In genomic region chr11:48833731-48834639, GRCm38 (mm10) we compare ENCODE assay signal across 8 mouse cellular contexts. TPM values are rescaled to one million over a fixed set of nuclear protein-coding genes. Genes with fewer than 3 reads are reported as not detected.
A peak's percentile ranks its signal among the peaks of the same experiment; 100 is the strongest.
DNase-seq lines count a peak whose midpoint lies in the region; ATAC-seq lines count a peak whose summit lies in the region.

No protein-coding gene starts in this region.

- DNase-seq in adipocyte (ENCODE audit: low spot score): peak; percentile 92
- peak; percentile 93 for DNase-seq in embryo, embryonic 10 days (ENCODE audit: low spot score)
- peak; percentile 90 for DNase-seq in gastrocnemius, postnatal 10 days
- DNase-seq in induced T-regulatory cell, adult 2 months (ENCODE audit: low read depth): peak; percentile 96
- DNase-seq in left cerebral cortex, postnatal 10 days (ENCODE audit: extremely low spot score in 1 of 2, low spot score in 2 of 2): peak; percentile 86 to 90
- DNase-seq in right cerebral cortex, postnatal 14 days: peak; percentile 86
- peak; percentile 91 for DNase-seq in yolk sac, embryonic 10.5 days (ENCODE audit: low spot score)

- intact Hi-C loops in left cerebral cortex, postnatal 10 days (cut with DNase I): no loop called here

- ATAC-seq in megakaryocyte progenitor cell, adult 5-6 weeks (replicated peaks; ENCODE audit: poor library complexity): peak; percentile 62

RNA-seq across cellular contexts. Expression of gene Gm12184, which starts 7.5 kb away (rescaled TPM):
- total RNA-seq in gastrocnemius, postnatal 10 days (2021): 1 to 10 TPM; 1.8 to 3.6 TPM
- total RNA-seq in left cerebral cortex, postnatal 10 days (2021): 1 to 10 TPM in 1 of 2 experiments, under 1 TPM in 1; 0.75 to 1.6 TPM
- 4.6 and 6.8 TPM in 2 replicates for total RNA-seq in megakaryocyte progenitor cell, adult 5-6 weeks (2015)
- total RNA-seq in megakaryocyte progenitor cell, adult 5-6 weeks (2017): 14.6 and 22.1 TPM in 2 replicates

RNA-seq across cellular contexts. Expression of gene Trim7, which starts 8.0 kb away (rescaled TPM):
- total RNA-seq in gastrocnemius, postnatal 10 days (2021): 100 to 1,000 TPM; 107 to 110 TPM
- 1 to 10 TPM; 3.0 to 3.1 TPM for total RNA-seq in left cerebral cortex, postnatal 10 days (2021)
- total RNA-seq in megakaryocyte progenitor cell, adult 5-6 weeks (2015): 0.12 and 0.32 TPM in 2 replicates
- 0.51 and 3.5 TPM in 2 replicates for total RNA-seq in megakaryocyte progenitor cell, adult 5-6 weeks (2017)

RNA-seq across cellular contexts. Expression of gene Trim41, which starts 16.8 kb away (rescaled TPM):
- 10 to 100 TPM; 22.2 to 22.8 TPM for total RNA-seq in gastrocnemius, postnatal 10 days (2021)
- total RNA-seq in left cerebral cortex, postnatal 10 days (2021): 10 to 100 TPM; 44.0 to 48.2 TPM
- 11.7 and 12.6 TPM in 2 replicates for total RNA-seq in megakaryocyte progenitor cell, adult 5-6 weeks (2015)
- total RNA-seq in megakaryocyte progenitor cell, adult 5-6 weeks (2017): 63.3 and 72.7 TPM in 2 replicates

RNA-seq across cellular contexts. Expression of gene Rack1, which starts 33.9 kb away (rescaled TPM):
- total RNA-seq in gastrocnemius, postnatal 10 days (2021): 100 to 1,000 TPM; 536 to 557 TPM
- 100 to 1,000 TPM; 345 to 360 TPM for total RNA-seq in left cerebral cortex, postnatal 10 days (2021)
- total RNA-seq in megakaryocyte progenitor cell, adult 5-6 weeks (2015): 3,057 and 3,071 TPM in 2 replicates
- total RNA-seq in megakaryocyte progenitor cell, adult 5-6 weeks (2017): 1,485 and 1,729 TPM in 2 replicates

RNA-seq across cellular contexts. Expression of gene Irgm1, which starts 37.5 kb away (rescaled TPM):
- total RNA-seq in gastrocnemius, postnatal 10 days (2021): 1 to 10 TPM; 5.9 to 7.0 TPM
- 1 to 10 TPM; 2.8 to 3.6 TPM for total RNA-seq in left cerebral cortex, postnatal 10 days (2021)
- total RNA-seq in megakaryocyte progenitor cell, adult 5-6 weeks (2015): 44.1 and 45.1 TPM in 2 replicates
- 32.4 and 34.9 TPM in 2 replicates for total RNA-seq in megakaryocyte progenitor cell, adult 5-6 weeks (2017)

Comparison
In these comparisons a context has a peak if more than half of its experiments do, and no peak if none do; other contexts are left out.
1. Peak in every context shown above with its lines: DNase-seq and ATAC-seq.
2. RNA of gene Trim7, which starts 8.0 kb away (total RNA-seq): 107 to 110 TPM in gastrocnemius, postnatal 10 days; 0.12 to 3.5 TPM in megakaryocyte progenitor cell, adult 5-6 weeks and 3.0 to 3.1 TPM in left cerebral cortex, postnatal 10 days; every median in the first group is over 10 times any median in the second.